Mouse (Mus musculus) embryonic facial prominence, embryonic 13.5 days (tissue): ENCODE data around the gene Pou5f1. TPM values are rescaled to one million over a fixed set of nuclear protein-coding genes. Genes with fewer than 3 reads are reported as not detected.

Source experiments
- ATAC-seq: fragments of 200-750 bp; cut with Nextera tagmentation; 2 replicates; pipeline ENCODE4 v1.8.0; 2017; ENCODE audit warnings: low read depth; ENCODE audit not compliant: insufficient number of reproducible peaks, insufficient read depth, low FRiP score, low TSS enrichment
- H3K27ac ChIP-seq: fragments of 300-500 bp; sonication (generic); 2 replicates; pipeline ENCODE4 v1.5.1; 2015; ENCODE audit warnings: moderate library complexity, mild to moderate bottlenecking, inconsistent platforms
- H3K27me3 ChIP-seq: fragments of 300-500 bp; sonication (generic); 2 replicates; pipeline ENCODE4 v1.6.1; 2015; ENCODE audit warnings: mild to moderate bottlenecking, inconsistent platforms
- H3K36me3 ChIP-seq: fragments of 300-500 bp; sonication (generic); 2 replicates; pipeline ENCODE4 v1.6.1; 2015; ENCODE audit warnings: mild to moderate bottlenecking, inconsistent platforms
- H3K4me1 ChIP-seq: fragments of 300-500 bp; sonication (generic); 2 replicates; pipeline ENCODE4 v1.6.1; 2015; ENCODE audit warnings: inconsistent platforms
- H3K4me2 ChIP-seq: fragments of 300-500 bp; sonication (generic); 2 replicates; pipeline ENCODE4 v1.6.1; 2015; ENCODE audit warnings: moderate library complexity, mild to moderate bottlenecking, inconsistent platforms
- H3K4me3 ChIP-seq: fragments of 300-500 bp; sonication (generic); 2 replicates; pipeline ENCODE4 v1.5.1; 2015; ENCODE audit warnings: mild to moderate bottlenecking, inconsistent platforms
- H3K9ac ChIP-seq: fragments of 300-500 bp; sonication (generic); 2 replicates; pipeline ENCODE4 v1.6.1; 2015; ENCODE audit warnings: mild to moderate bottlenecking, inconsistent platforms
- H3K9me3 ChIP-seq: fragments of 300-500 bp; sonication (generic); 2 replicates; pipeline ENCODE4 v1.6.1; 2016; ENCODE audit warnings: inconsistent platforms
- WGBS: fragments of 180-500 bp; shearing (Covaris S2); methylation state at CpG from one replicate; pipeline ENCODE4 v1.1.7; 2015; ENCODE audit warnings: mixed read lengths; 5-methylcytosine and 5-hydroxymethylcytosine counted together
- polyA plus RNA-seq: library from polyadenylated mRNA; unstranded; fragments of >200 nt; fragmentation: Nextera tagmentation; extraction: Ambion mirVana; gene quantifications from 2 replicates; pipeline ENCODE4 v1.2.1, GENCODE M21; 2015

The Pou5f1 gene
- polyA plus RNA-seq, 1 experiment from 2014 or later, result not detected

DNA sequence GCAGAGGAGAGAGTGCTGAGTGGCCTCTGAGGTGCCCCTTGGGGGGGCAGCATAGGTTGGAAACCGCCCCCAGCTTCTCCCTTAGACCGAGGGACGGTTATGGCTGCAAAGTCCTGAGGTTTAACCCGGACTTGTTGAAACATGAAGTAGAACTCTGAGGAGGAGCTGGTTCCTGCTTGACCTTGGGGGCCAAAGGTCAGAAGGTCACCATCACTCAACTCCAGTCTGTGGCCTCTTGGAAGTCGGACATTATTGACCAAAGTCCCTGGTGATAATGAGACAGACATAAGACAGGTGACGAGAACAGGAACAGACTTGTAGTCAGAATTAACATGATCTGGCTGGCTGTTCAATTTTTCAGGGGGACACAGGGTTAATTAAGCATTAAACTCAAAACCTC is 8.9 kb downstream of the Pou5f1 start:
- H3K4me3 ChIP-seq, result peak overlapping the region; percentile 60
- peak overlapping the region; percentile 76 for H3K9ac ChIP-seq
- no peak for ATAC-seq
- peaks cover 10% of the 10 kb centered on the region; the same call in 1 of the 2 replicates for H3K36me3 ChIP-seq
- H3K4me1 ChIP-seq, result peaks cover 39% of the 10 kb centered on the region
- H3K27me3 ChIP-seq, result no peaks in the 10 kb centered on the region
- H3K4me2 ChIP-seq, result peak overlapping the region; percentile 89
- no peak overlapping the region for H3K27ac ChIP-seq
- WGBS, result 39% methylated on average over 6 of the region's 6 CpGs
- no peaks in the 10 kb centered on the region for H3K9me3 ChIP-seq

- Histone ChIP-seq H3K27me3 (no peaks in the 10 kb centered on the region), H3K4me2 (peak overlapping the region; percentile 89), H3K4me1 (peaks cover 41% of the 10 kb centered on the region), H3K27ac (peak overlapping the region; percentile 34; the same call in 1 of the 2 replicates), H3K9ac (peak overlapping the region; percentile 76), H3K36me3 (peaks cover 14% of the 10 kb centered on the region), H3K4me3 (peak overlapping the region; percentile 60), H3K9me3 (no peaks in the 10 kb centered on the region)
- ATAC-seq, result no peak
- WGBS, result 7% methylated on average over 25 of the region's 25 CpGs
Observed at GRCm38 (mm10) chr17:35515911-35516640, 10.3 kb downstream of the Pou5f1 start.

- ATAC-seq, result peak; percentile 92
- peak within 1 kb of the TSS; percentile 79 for H3K9ac ChIP-seq
- WGBS, result under 1% methylated on average over 67 of the region's 67 CpGs
- H3K4me3 ChIP-seq, result peak within 1 kb of the TSS; percentile 60
- no peaks in the 10 kb centered on the region for H3K9me3 ChIP-seq
- peak within 1 kb of the TSS; percentile 78 for H3K27ac ChIP-seq
- peaks cover 21% of the 10 kb centered on the region for H3K36me3 ChIP-seq
- no peaks in the 10 kb centered on the region for H3K27me3 ChIP-seq
- H3K4me2 ChIP-seq, result peak within 1 kb of the TSS; percentile 89
- H3K4me1 ChIP-seq, result peaks cover 41% of the 10 kb centered on the region
Observed at GRCm38 (mm10) chr17:35516652-35517500, 11.1 kb downstream of the Pou5f1 start, which contains the start of the genes Tcf19 and Cchcr1. Tcf19 (minus strand) TSS chr17:35516824. Cchcr1 (plus strand) TSS chr17:35517100.

DNA sequence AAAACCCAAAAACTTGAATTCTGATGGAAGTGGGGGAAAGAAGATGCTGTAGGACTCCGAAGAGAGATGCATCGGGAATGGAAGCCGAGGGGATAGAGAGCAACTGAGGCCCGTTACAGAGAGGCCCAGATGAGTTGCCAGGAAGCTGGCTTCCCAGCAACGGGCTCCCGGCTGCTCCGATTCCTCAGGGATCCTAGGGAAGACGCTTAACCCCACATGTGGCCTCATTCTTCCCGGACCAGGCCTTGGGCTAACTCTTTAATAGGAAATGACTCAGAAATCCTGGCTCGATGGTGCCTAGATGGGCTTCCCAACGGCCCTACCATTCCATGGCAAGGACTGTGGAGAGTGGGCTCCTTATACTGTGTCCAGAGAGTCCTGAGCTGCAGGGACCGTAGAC is 11.7 kb downstream of the Pou5f1 start:
- H3K27ac ChIP-seq, result peak overlapping the region; percentile 78
- peak overlapping the region; percentile 79 for H3K9ac ChIP-seq
- 6% methylated on average over 12 of the region's 12 CpGs for WGBS
- H3K4me2 ChIP-seq, result peak overlapping the region; percentile 89
- ATAC-seq, result no peak
- no peaks in the 10 kb centered on the region for H3K27me3 ChIP-seq
- no peaks in the 10 kb centered on the region for H3K9me3 ChIP-seq
- peaks cover 41% of the 10 kb centered on the region for H3K4me1 ChIP-seq
- H3K4me3 ChIP-seq, result peak overlapping the region; percentile 60
- H3K36me3 ChIP-seq, result peaks cover 22% of the 10 kb centered on the region

GRCm38 (mm10) chr17:35524354-35524753 is 18.5 kb downstream of the Pou5f1 start:
- no peak for ATAC-seq
- no peak overlapping the region for H3K4me2 ChIP-seq
- WGBS, result 84% methylated on average over 9 of the region's 9 CpGs
- H3K4me1 ChIP-seq, result 0 out of 2 replicates have a peak, but pooled peaks cover 5% of the 10 kb centered on the region
- no peaks in the 10 kb centered on the region for H3K27me3 ChIP-seq
- no peak overlapping the region for H3K4me3 ChIP-seq
- H3K9me3 ChIP-seq, result no peaks in the 10 kb centered on the region
- 0 out of 2 replicates have a peak overlapping the region, but pooled peaks have one; percentile 1 for H3K9ac ChIP-seq
- no peak overlapping the region for H3K27ac ChIP-seq
- H3K36me3 ChIP-seq, result peaks cover 78% of the 10 kb centered on the region

DNA sequence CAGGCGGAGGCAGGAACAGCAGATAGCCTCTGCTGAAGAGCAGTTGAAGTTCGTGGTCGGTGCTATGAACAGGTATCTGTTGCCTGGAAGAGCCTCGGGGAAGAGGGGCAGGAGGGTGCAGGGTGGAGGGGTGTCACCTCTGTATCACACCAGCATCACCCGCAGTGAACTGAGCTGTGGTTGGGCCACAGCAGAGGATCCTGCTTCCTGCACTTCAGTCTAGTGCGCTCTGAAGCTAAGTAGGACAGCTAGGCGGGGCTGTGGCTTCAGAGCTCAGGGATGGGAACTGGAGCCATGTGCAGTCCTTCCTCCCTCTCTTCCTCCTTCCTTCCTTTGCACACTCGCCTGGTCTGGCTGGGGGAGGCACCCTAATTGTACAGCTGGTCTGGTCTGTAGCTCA is 20.8 kb downstream of the Pou5f1 start:
- Histone ChIP-seq H3K9ac (no peak overlapping the region), H3K36me3 (peaks cover 84% of the 10 kb centered on the region), H3K4me1 (no peaks in the 10 kb centered on the region), H3K27ac (no peak overlapping the region), H3K9me3 (no peaks in the 10 kb centered on the region), H3K4me3 (no peak overlapping the region), H3K27me3 (no peaks in the 10 kb centered on the region), H3K4me2 (no peak overlapping the region)
- ATAC-seq, result no peak
- WGBS, result 73% methylated on average over 8 of the region's 8 CpGs

GRCm38 (mm10) chr17:35532360-35532759 is 26.5 kb downstream of the Pou5f1 start:
- H3K4me2 ChIP-seq, result no peak overlapping the region
- no peak overlapping the region for H3K27ac ChIP-seq
- ATAC-seq, result no peak
- H3K9me3 ChIP-seq, result no peaks in the 10 kb centered on the region
- 9% methylated on average over 3 of the region's 3 CpGs for WGBS
- no peak overlapping the region for H3K4me3 ChIP-seq
- peaks cover 36% of the 10 kb centered on the region for H3K36me3 ChIP-seq
- no peaks in the 10 kb centered on the region for H3K27me3 ChIP-seq
- H3K4me1 ChIP-seq, result peaks cover 8% of the 10 kb centered on the region
- H3K9ac ChIP-seq, result 0 out of 2 replicates have a peak overlapping the region, but pooled peaks have one; percentile 16

GRCm38 (mm10) chr17:35532901-35533300 is 27.1 kb downstream of the Pou5f1 start, which contains the start of gene Psors1c2:
Psors1c2 (plus strand) TSS chr17:35533201.
- 40% methylated on average over 7 of the region's 7 CpGs for WGBS
- no peaks in the 10 kb centered on the region for H3K9me3 ChIP-seq
- no peak within 1 kb of the TSS for H3K4me2 ChIP-seq
- peaks cover 30% of the 10 kb centered on the region for H3K36me3 ChIP-seq
- H3K9ac ChIP-seq, result peak within 1 kb of the TSS; percentile 16; the same call in 1 of the 2 replicates
- ATAC-seq, result no peak
- H3K4me3 ChIP-seq, result no peak within 1 kb of the TSS
- peaks cover 8% of the 10 kb centered on the region for H3K4me1 ChIP-seq
- no peak within 1 kb of the TSS for H3K27ac ChIP-seq
- H3K27me3 ChIP-seq, result no peaks in the 10 kb centered on the region

- no peak overlapping the region for H3K4me3 ChIP-seq
- H3K36me3 ChIP-seq, result peaks cover 16% of the 10 kb centered on the region
- no peak overlapping the region for H3K27ac ChIP-seq
- H3K4me2 ChIP-seq, result no peak overlapping the region
- WGBS, result 7% methylated on average over 6 of the region's 6 CpGs
- H3K27me3 ChIP-seq, result no peaks in the 10 kb centered on the region
- ATAC-seq, result 0 out of 2 replicates have a peak, but pooled peaks have one; percentile 43
- no peak overlapping the region; the same call in 1 of the 2 replicates for H3K9ac ChIP-seq
- H3K9me3 ChIP-seq, result no peaks in the 10 kb centered on the region
- H3K4me1 ChIP-seq, result peaks cover 8% of the 10 kb centered on the region
Observed at GRCm38 (mm10) chr17:35534343-35534742, 28.5 kb downstream of the Pou5f1 start.

DNA sequence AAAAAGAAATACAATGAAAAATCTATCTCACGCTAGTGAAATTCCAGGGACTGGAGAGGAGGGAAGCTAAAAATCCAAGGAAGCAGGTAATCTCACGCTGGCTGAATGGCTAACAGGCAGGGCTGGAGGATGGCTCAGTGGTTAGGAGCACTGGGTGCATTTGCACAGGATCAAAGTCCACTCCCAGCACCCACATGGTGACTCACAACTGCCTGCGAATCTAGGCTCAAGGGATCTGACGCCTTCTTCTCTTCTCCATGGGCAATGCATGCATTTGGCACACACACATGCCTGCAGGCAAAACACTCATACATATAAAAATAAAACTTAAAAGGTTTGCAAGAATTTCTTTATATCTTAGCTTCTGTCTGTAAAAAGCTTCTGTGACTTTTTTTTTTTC is 31.6 kb downstream of the Pou5f1 start:
- 79% methylated on average over 4 of the region's 4 CpGs for WGBS

GRCm38 (mm10) chr17:35538476-35538875 is 32.7 kb downstream of the Pou5f1 start:
- no peaks in the 10 kb centered on the region for H3K36me3 ChIP-seq
- H3K9me3 ChIP-seq, result no peaks in the 10 kb centered on the region
- no peak overlapping the region for H3K4me2 ChIP-seq
- H3K4me1 ChIP-seq, result peaks cover 4% of the 10 kb centered on the region
- no peak for ATAC-seq
- no peak overlapping the region for H3K27ac ChIP-seq
- no peaks in the 10 kb centered on the region for H3K27me3 ChIP-seq
- no peak overlapping the region for H3K9ac ChIP-seq
- 75% methylated on average over 1 of the region's 1 CpGs for WGBS
- no peak overlapping the region for H3K4me3 ChIP-seq

More for the DNA sequence above, 31.6 kb downstream of the Pou5f1 start:
- Histone ChIP-seq H3K4me3 (no peak overlapping the region), H3K27me3 (no peaks in the 10 kb centered on the region), H3K9ac (no peak overlapping the region), H3K4me2 (no peak overlapping the region), H3K9me3 (no peaks in the 10 kb centered on the region), H3K27ac (no peak overlapping the region), H3K4me1 (peaks cover 8% of the 10 kb centered on the region), H3K36me3 (no peaks in the 10 kb centered on the region)
- ATAC-seq, result no peak
